Mouse (Mus musculus): ENCODE measurements at regions not wholly inside any gene's neighbourhood (a gene's known extent, or its start where the extent isn't known, plus 50 kb on each side); places are given as distances from the start of the nearest gene placed in this dataset.

DNA sequence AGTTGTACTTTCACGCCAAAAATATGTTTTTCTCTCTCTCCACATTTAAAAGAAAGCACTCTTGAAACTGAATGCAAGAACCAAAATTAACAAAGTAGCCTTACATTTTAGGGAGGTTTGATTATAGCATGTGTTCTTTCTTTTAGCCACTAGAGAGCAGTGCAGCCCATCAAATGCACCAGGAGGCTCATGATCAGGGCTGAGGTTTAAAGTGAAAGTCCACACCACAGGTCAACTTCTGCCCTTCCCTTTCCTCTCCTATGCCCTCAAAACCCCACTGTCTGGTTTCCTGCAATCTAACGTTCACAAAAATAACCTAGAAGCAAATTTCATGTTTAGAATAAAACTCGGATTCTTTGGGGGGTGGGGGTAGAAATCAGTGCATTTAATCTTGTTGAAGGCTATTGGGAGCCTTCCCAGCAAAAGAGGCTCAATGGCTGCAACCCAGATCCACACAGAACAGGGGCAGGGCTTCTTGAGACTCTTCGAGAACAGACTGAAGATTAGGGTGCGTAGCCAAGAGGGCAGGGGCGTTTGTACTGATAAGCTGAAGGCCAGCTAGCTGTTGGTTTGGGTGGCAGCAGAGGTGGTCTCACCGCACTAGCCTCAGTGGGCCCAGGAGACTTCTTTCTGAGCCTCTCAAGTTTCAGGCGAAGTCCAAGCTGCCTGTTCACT lies 59.3 kb upstream of the Zfp770 start:
- no peak for DNase-seq (ENCODE audit: low spot score in 2 of 2)

DNA sequence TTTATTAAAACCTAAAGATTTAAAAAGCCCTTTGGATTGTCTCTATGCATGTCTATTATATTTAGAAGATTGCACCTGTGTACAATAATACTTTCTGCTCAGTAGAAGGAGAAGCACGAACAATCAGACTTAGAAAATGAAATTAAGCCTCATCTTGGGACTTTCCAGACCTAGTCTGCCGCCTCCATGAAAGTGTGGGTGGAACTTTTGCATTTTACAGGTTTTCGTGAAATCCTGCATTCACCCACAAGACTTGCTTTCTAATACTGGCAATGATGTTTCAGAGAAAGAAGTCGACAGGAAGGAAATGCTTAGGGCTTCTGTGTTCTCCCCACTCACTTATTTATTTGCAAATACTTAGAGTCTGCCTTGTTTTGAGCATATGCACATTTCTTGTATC lies 58.3 kb upstream of the Zfp770 start:
- DNase-seq (ENCODE audit: low spot score in 2 of 2) = no peak

Data from gastrocnemius, adult 8-10 months (tissue).